Mouse (Mus musculus): ENCODE measurements around the gene Pdlim7. TPM values are rescaled to one million over a fixed set of nuclear protein-coding genes. Genes with fewer than 3 reads are reported as not detected.

Pdlim7 gene
- polyA plus RNA-seq, 1 experiment, result 344 TPM

DNA sequence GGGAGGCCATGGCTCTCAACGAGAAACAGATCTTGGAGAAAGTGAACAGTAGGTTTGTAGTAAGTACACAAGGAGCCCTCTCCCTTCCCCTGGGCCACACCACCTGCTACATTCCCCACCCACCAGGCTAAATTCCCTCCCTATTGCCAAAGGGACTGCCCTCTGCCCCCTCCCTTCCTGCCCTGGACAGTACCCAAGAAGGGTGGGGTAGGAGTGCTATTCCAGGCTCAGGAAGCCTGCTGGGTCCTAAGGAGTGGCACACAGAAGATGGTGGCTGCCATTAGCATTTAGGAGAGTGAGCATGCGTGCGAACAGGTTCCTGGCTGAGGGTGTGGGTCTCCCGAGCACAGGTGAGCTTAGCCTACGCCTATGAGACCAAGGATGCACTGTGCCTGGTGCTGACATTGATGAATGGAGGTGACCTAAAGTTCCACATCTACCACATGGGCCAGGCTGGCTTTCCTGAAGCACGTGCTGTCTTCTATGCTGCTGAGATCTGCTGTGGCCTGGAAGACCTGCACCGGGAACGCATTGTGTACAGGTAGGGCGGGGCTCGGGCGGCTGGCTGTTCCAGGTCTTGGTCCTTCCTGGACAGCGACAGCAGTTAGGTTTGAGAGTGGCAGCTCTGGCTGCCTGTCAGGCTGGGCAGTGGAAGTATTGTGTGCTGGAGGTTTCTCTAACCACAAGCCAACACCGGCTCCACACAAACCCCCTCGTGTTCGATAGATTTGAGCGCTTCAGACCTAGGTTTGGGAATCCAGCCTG, 61.5 kb downstream of the Pdlim7 start:
- no peak for TF ChIP-seq MAX (IDR thresholded peaks at IDR 0.05)
- TF ChIP-seq USF1 (IDR thresholded peaks at IDR 0.05; ENCODE audit: low read depth), result no peak
- H3K4me3 ChIP-seq (ENCODE audit: insufficient read depth, poor library complexity, severe bottlenecking), result no peak overlapping the region
- H3K36me3 ChIP-seq (ENCODE audit: control insufficient read depth, insufficient read depth), result peaks cover 61% of the 10 kb centered on the region
- peaks cover 24% of the 10 kb centered on the region for H3K79me3 ChIP-seq (ENCODE audit: low read depth)
- peaks cover 39% of the 10 kb centered on the region for H3K79me2 ChIP-seq (ENCODE audit: control insufficient read depth, insufficient read depth)
- H3ac ChIP-seq (ENCODE audit: control insufficient read depth, insufficient read length, low read depth), result no peak overlapping the region
- H3K27me3 ChIP-seq (ENCODE audit: control insufficient read depth, insufficient read depth, insufficient read length), result no peaks in the 10 kb centered on the region

DNA sequence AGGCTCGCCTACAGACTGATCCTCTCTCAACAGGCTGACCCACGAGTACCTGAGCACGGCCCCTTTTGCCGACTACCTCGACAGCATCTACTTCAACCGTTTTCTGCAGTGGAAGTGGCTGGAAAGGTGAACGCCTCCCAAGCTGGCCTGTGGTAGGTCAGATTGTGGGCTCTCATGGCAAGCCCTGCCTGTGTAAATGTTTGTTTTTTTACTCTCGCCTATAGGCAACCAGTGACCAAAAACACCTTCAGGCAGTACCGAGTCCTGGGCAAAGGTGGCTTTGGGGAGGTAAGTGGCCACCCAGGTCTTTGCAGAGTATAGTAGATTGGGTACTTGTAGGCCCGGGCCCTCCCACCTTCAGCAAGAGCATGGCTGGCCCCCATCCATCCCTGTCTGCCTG, 62.2 kb downstream of the Pdlim7 start:
- TF ChIP-seq USF1 (IDR thresholded peaks at IDR 0.05; ENCODE audit: low read depth) (no peak), CTCF (IDR thresholded peaks at IDR 0.05; ENCODE audit: control insufficient read depth, insufficient read depth, insufficient read length) (no peak), CEBPB (IDR thresholded peaks at IDR 0.05; ENCODE audit: low read depth) (no peak), FOSL1 (IDR thresholded peaks at IDR 0.05; ENCODE audit: insufficient read depth, low read length, poor library complexity, severe bottlenecking) (no peak), MYOD1 (IDR thresholded peaks at IDR 0.05; ENCODE audit: control insufficient read depth, insufficient read length, low read depth) (no peak)
- peaks cover 30% of the 10 kb centered on the region for H3K79me3 ChIP-seq (ENCODE audit: low read depth)
- peak overlapping the region; percentile 15 for H3ac ChIP-seq (ENCODE audit: control insufficient read depth, insufficient read length, low read depth)
- peaks cover 46% of the 10 kb centered on the region for H3K79me2 ChIP-seq (ENCODE audit: control insufficient read depth, insufficient read depth)
- H3K27me3 ChIP-seq (ENCODE audit: control insufficient read depth, insufficient read depth, insufficient read length), result no peaks in the 10 kb centered on the region
- H3K4me3 ChIP-seq (ENCODE audit: insufficient read depth, poor library complexity, severe bottlenecking), result no peak overlapping the region
- peaks cover 54% of the 10 kb centered on the region for H3K36me3 ChIP-seq (ENCODE audit: control insufficient read depth, insufficient read depth)

DNA sequence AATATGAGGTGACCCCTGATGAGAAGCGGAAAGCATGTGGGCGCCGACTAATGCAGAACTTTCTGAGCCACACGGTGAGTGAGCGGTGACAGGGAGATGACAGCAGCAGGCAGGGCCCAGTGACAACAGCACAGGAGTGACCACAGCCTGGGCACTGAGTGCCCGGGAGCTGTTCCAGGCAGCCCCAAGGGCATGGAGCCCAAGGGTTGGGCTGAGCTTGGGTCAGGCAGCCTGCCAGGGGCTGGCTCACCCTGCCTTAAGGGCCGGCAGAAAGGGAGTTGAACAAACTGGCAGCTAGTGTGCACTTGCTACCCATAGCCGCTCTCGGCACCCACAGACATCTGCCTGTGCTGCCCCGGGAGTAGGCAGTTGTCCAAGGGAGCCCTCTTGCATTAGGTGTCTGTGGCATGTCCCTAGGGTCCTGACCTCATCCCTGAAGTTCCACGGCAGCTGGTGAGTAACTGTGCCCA, 62.9 kb downstream of the Pdlim7 start:
- Histone ChIP-seq H3K27me3 (ENCODE audit: control insufficient read depth, insufficient read depth, insufficient read length) (no peaks in the 10 kb centered on the region), H3K79me2 (ENCODE audit: control insufficient read depth, insufficient read depth) (peaks cover 54% of the 10 kb centered on the region), H3K79me3 (ENCODE audit: low read depth) (peaks cover 38% of the 10 kb centered on the region), H3K4me3 (ENCODE audit: insufficient read depth, poor library complexity, severe bottlenecking) (no peak overlapping the region), H3ac (ENCODE audit: control insufficient read depth, insufficient read length, low read depth) (no peak overlapping the region), H3K36me3 (ENCODE audit: control insufficient read depth, insufficient read depth) (peaks cover 46% of the 10 kb centered on the region)
- TF ChIP-seq MAX (IDR thresholded peaks at IDR 0.05), result peak; percentile 76
- TF ChIP-seq MYOG (IDR thresholded peaks at IDR 0.05; ENCODE audit: control insufficient read depth, extremely low read depth, insufficient read length), result no peak
- TF ChIP-seq FOSL1 (IDR thresholded peaks at IDR 0.05; ENCODE audit: insufficient read depth, low read length, poor library complexity, severe bottlenecking), result no peak
- peak; percentile 60 for TF ChIP-seq MYOD1 (IDR thresholded peaks at IDR 0.05; ENCODE audit: control insufficient read depth, insufficient read length, low read depth)

DNA sequence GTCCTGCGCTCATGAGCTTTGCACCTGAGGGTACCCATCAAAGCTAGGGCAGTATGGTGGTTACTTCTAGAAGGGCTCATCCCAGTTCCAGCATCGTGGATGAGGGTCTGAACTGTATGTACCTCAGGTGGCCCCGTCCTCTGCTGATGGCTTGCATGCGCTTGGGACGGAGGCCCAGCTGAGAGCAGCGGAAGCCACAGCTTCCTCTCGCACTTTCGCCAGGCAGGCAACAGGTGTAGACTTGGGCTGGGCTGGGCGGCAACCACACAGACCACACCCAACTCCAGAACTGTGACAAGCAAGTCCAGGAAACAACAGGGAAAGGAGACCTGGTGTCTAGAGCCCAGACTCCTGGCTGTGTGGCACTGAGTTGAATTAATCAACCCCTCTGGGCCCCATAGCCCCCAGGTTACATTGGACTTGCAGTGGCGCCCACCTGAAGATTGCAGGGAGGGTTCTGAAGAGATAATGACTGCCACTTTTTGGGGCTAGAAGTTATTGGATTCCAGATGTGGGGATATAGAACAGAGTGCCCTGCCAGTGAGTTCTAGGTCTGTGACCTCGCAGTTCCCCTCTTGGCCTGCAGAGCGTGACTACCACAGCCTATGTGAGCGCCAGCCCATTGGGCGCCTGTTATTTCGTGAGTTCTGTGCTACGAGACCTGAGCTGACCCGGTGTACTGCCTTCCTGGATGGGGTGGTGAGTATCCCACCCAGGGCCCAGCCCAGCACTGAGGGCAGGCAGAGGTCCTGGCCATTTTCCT, 63.6 kb downstream of the Pdlim7 start:
- peaks cover 38% of the 10 kb centered on the region for H3K79me3 ChIP-seq (ENCODE audit: low read depth)
- no peak overlapping the region for H3K4me3 ChIP-seq (ENCODE audit: insufficient read depth, poor library complexity, severe bottlenecking)
- H3K79me2 ChIP-seq (ENCODE audit: control insufficient read depth, insufficient read depth), result peaks cover 57% of the 10 kb centered on the region
- no peak for TF ChIP-seq USF1 (IDR thresholded peaks at IDR 0.05; ENCODE audit: low read depth)
- TF ChIP-seq MYOD1 (IDR thresholded peaks at IDR 0.05; ENCODE audit: control insufficient read depth, insufficient read length, low read depth), result peak; percentile 61
- peak overlapping the region; percentile 22 for H3ac ChIP-seq (ENCODE audit: control insufficient read depth, insufficient read length, low read depth)
- H3K27me3 ChIP-seq (ENCODE audit: control insufficient read depth, insufficient read depth, insufficient read length), result no peaks in the 10 kb centered on the region
- peaks cover 43% of the 10 kb centered on the region for H3K36me3 ChIP-seq (ENCODE audit: control insufficient read depth, insufficient read depth)

DNA sequence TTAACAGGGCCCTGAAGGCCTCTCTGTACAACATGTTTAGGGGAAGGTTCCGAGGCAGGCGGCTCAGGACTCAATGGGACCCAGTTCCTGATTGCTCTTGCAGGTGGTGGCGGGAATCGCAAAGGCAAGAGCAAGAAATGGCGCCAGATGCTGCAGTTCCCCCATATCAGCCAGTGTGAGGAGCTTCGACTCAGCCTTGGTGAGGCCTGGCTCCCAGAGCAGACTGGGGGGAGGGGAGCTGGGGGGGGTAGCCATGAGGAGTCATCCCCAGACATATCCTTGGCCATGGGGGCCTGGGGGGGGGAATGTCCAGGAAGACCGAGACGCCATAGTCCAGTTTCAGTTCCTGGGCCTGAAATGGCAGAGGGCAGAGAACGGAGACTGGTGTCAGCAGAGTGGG, 64.3 kb downstream of the Pdlim7 start:
- Histone ChIP-seq H3K79me3 (ENCODE audit: low read depth) (peaks cover 38% of the 10 kb centered on the region), H3K79me2 (ENCODE audit: control insufficient read depth, insufficient read depth) (peaks cover 57% of the 10 kb centered on the region), H3K27me3 (ENCODE audit: control insufficient read depth, insufficient read depth, insufficient read length) (no peaks in the 10 kb centered on the region), H3K36me3 (ENCODE audit: control insufficient read depth, insufficient read depth) (peaks cover 40% of the 10 kb centered on the region), H3ac (ENCODE audit: control insufficient read depth, insufficient read length, low read depth) (no peak overlapping the region), H3K4me3 (ENCODE audit: insufficient read depth, poor library complexity, severe bottlenecking) (no peak overlapping the region)
- TF ChIP-seq MAX (IDR thresholded peaks at IDR 0.05), result no peak

DNA sequence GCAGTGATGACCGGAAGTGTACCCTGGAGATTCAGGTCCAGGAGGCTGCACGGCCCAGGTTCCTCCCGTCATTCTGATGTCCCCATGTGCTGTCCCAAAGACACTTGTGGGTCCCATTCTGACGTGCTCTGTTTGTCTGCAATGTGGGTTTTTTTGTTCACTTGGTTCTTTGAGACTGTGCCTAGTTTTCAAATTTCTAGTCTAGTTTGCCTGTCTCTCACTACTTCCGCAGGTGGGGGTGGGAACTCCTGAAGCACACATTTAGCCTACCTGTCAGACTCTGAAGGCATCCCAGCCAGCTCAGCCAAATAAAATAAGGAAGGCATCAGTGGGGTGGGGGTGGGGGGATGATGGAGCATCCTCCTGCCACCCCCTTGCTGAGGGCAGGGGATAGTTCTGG, 65.3 kb downstream of the Pdlim7 start:
- Histone ChIP-seq H3K36me3 (ENCODE audit: control insufficient read depth, insufficient read depth) (peaks cover 30% of the 10 kb centered on the region), H3ac (ENCODE audit: control insufficient read depth, insufficient read length, low read depth) (no peak overlapping the region), H3K79me3 (ENCODE audit: low read depth) (peaks cover 38% of the 10 kb centered on the region), H3K79me2 (ENCODE audit: control insufficient read depth, insufficient read depth) (peaks cover 57% of the 10 kb centered on the region), H3K27me3 (ENCODE audit: control insufficient read depth, insufficient read depth, insufficient read length) (no peaks in the 10 kb centered on the region), H3K4me3 (ENCODE audit: insufficient read depth, poor library complexity, severe bottlenecking) (no peak overlapping the region)
- TF ChIP-seq MYOD1 (IDR thresholded peaks at IDR 0.05; ENCODE audit: control insufficient read depth, insufficient read length, low read depth) (no peak), USF1 (IDR thresholded peaks at IDR 0.05; ENCODE audit: low read depth) (no peak), FOSL1 (IDR thresholded peaks at IDR 0.05; ENCODE audit: insufficient read depth, low read length, poor library complexity, severe bottlenecking) (no peak), MAX (IDR thresholded peaks at IDR 0.05) (no peak), MYOG (IDR thresholded peaks at IDR 0.05; ENCODE audit: control insufficient read depth, extremely low read depth, insufficient read length) (no peak), CTCF (IDR thresholded peaks at IDR 0.05; ENCODE audit: control insufficient read depth, insufficient read depth, insufficient read length) (no peak), CEBPB (IDR thresholded peaks at IDR 0.05; ENCODE audit: low read depth) (no peak)
